Mouse (Mus musculus) bone marrow macrophage, adult 2 months (primary cell): ENCODE measurements around the gene Zfp784. TPM values are rescaled to one million over a fixed set of nuclear protein-coding genes. Genes with fewer than 3 reads are reported as not detected.

Source experiments
- H3K27ac ChIP-seq: 2 replicates; pipeline ENCODE4 v1.5.1; 2012; ENCODE audit warnings: low read depth, low read length; ENCODE audit not compliant: insufficient read depth
- H3K4me1 ChIP-seq: 2 replicates; pipeline ENCODE4 v1.6.1; 2012; ENCODE audit warnings: low read length; ENCODE audit not compliant: control insufficient read depth, insufficient read depth
- H3K4me3 ChIP-seq: 2 replicates; pipeline ENCODE4 v1.5.1; 2012; ENCODE audit warnings: mild to moderate bottlenecking, low read length, moderate library complexity; ENCODE audit not compliant: insufficient read depth
- CTCF ChIP-seq: IDR thresholded peaks from 2 replicates; pipeline ENCODE4 v1.5.1; 2012; ENCODE audit warnings: low read depth, mild to moderate bottlenecking, low read length, moderate library complexity
- POLR2A ChIP-seq: IDR thresholded peaks from 2 replicates; pipeline ENCODE4 v1.6.1; 2012; ENCODE audit warnings: mild to moderate bottlenecking, low read depth, low read length, borderline replicate concordance
- polyA plus RNA-seq: library from polyadenylated mRNA; stranded (reverse); fragments of >200 nt; gene quantifications from 2 replicates; pipeline ENCODE4 v1.2.4, GENCODE M21; 2012; ENCODE audit not compliant: missing spikeins, insufficient read depth, insufficient read length

Zfp784 gene
- polyA plus RNA-seq, 1 experiment: 3.8 TPM

DNA sequence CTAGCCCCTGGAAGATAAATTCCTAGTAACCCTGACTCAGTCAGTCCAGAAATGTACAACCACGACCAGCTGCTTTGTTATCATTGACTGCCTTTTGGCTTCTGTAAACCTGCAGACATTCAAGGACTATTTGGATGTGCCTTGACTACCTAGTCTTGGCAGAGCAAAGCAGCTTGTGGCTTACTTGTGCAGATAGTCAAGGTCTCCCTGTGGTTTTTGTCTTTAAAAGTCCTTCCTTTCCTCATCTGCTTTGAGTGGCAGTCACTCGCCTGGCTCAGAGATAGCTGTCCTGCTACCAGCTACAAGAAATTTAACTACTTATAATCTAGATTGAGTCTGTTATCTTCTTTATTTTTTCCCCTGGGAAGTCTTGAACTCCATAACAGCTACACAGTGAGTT is 6.7 kb upstream of the Zfp784 start:
- TF ChIP-seq CTCF (no peak), POLR2A (no peak)
- Histone ChIP-seq H3K27ac (no peak overlapping the region), H3K4me3 (no peak overlapping the region), H3K4me1 (no peaks in the 10 kb centered on the region)

DNA sequence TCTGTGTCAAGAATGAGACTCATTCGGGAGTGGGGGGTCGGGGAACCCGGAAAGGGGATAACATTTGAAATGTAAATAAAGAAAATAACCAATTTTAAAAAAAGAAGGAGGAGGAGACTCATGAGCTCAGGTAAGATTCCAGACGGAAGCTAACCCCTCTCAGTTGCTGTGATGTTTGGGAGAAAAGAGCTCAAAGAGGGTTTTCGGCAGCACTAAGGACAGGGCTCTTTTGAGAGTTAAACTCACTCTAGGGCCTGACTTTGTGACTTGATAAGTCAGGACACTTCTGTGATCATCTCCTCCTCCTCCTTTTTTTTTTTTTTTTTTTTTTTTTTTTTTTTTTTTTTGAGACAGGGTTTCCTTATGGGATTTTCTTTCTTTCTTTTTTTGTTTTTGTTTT is 694 bp upstream of the Zfp784 start:
- TF ChIP-seq CTCF (no peak), POLR2A (no peak)
- H3K27ac ChIP-seq: no peak overlapping the region

DNA sequence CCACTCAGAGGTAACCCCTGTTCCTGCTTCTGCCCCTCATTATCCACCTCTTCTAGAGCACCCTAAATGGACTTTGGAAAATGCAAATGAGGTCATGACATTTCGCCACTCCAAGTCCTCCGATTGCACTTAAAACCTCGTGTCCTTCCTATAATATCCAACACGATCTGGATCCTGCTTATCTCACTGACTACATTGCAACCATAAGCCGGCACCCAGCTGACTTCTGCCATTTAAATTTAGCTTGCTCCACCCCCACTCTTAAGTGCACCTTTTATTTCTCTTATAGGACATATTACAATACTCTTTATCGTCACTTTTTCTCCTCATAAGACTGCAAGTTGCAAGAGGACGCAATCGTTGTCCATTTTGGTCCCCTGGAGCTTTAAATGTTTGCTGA is 779 bp downstream of the Zfp784 start:
- H3K4me1 ChIP-seq: peaks cover 8% of the 10 kb centered on the region
- no peak overlapping the region for H3K27ac ChIP-seq
- TF ChIP-seq CTCF (no peak), POLR2A (no peak)
- H3K4me3 ChIP-seq: no peak overlapping the region

More for the DNA sequence above, 694 bp upstream of the Zfp784 start:
- H3K4me1 ChIP-seq: peaks cover 8% of the 10 kb centered on the region
- peak overlapping the region; percentile 72 for H3K4me3 ChIP-seq

DNA sequence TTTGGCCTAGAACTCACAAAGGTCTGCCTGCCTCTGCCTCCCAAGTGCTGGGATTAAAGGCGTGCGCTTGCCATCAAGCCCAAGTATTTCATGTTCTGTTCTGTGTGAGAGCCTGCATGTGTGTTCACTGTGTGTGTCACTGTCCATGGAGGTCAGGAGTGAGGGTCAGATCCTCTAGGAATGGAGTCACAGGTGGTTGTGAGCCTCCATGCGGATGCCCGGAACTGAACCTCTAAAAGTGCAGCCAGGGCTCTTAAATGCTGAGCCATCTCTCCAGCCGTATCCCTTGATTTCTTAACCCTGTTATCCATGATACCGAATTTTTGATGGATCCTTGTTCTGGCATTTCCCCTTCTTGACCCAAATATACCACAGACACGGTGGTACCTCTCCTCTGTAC is 1.2 kb downstream of the Zfp784 start:
- Histone ChIP-seq H3K27ac (no peak overlapping the region), H3K4me3 (no peak overlapping the region), H3K4me1 (peaks cover 8% of the 10 kb centered on the region)
- TF ChIP-seq CTCF (no peak), POLR2A (no peak)

DNA sequence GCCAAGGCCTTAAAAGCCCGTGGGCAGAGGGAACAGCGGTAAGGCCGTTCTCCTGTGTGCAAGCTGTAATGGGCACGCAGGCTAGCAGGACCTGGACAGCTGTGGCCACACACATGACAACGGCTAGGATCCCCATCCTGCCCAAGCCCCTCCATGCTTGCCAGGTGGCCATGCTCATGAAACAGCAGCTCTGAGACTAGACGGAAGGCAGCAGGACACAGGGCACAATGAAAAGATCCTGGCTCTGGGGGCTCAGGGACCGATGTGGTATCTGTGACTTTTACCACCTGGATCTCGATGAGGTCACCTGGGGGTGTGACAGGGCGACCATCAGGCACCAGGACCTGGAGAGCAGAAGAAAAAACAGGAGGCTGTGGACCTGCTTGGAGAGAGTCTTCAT is 2.1 kb downstream of the Zfp784 start:
- TF ChIP-seq CTCF (no peak), POLR2A (no peak)
- Histone ChIP-seq H3K4me3 (no peak overlapping the region), H3K27ac (no peak overlapping the region), H3K4me1 (peaks cover 8% of the 10 kb centered on the region)

DNA sequence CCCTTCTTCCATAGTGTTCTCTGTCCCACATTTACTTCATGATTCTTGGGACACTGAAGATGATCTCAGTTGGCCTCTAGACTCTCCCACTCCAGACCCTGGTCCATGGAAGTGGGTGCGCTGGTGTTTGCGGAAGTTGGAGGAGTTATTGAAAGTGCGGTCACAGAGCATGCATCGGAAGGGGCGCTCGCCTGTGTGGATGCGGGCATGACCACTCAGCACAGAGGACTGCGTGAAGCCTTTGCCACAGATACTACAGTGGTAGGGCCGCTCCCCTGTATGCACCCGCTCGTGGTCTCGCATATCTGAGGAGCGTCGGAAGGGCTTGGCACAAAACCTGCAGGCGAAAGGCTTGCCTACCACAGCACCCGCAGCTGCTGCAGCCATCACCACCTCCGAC is 2.6 kb downstream of the Zfp784 start:
- peaks cover 8% of the 10 kb centered on the region for H3K4me1 ChIP-seq
- H3K27ac ChIP-seq: no peak overlapping the region
- TF ChIP-seq CTCF (no peak), POLR2A (no peak)
- no peak overlapping the region for H3K4me3 ChIP-seq

DNA sequence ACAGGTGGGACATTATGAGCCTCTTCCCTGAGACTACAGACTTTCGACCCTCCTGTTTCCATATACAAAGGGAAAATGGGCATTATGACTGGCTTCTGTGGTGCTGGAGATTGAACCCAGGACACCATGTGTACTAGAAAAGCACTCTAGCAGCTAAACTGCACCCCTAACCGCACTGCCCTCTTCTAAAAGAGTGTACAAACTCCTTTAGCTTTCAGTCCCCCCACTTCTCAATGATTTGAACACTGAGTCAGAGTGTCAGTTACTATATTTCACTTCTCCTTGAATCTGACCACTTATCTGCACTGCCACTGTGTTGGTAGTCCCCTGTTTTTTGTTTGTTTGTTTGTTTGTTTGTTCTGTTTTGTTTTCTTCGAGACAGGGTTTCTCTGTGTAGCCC is 4.4 kb downstream of the Zfp784 start, which contains the start of gene 4632433K11Rik:
TSS of gene 4632433K11Rik (plus strand) at position 301 of the 400 bp plus-strand sequence.
- Histone ChIP-seq H3K4me3 (no peak within 1 kb of the TSS), H3K4me1 (peaks cover 4% of the 10 kb centered on the region), H3K27ac (no peak within 1 kb of the TSS)
- TF ChIP-seq CTCF (no peak), POLR2A (no peak)

DNA sequence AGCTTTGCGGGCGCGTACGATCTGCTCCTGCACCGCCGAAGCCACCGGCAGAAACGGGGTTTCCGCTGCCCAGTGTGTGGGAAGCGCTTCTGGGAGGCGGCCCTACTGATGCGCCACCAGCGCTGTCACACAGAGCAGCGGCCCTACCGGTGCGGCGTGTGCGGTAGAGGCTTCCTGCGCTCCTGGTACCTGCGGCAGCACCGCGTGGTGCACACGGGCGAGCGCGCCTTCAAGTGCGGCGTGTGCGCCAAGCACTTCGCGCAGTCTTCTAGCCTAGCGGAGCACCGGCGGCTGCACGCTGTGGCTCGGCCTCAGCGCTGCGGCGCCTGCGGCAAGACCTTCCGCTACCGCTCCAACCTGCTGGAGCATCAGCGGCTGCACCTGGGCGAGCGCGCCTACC is 6.8 kb downstream of the Zfp784 start:
- no peak for TF ChIP-seq POLR2A
- TF ChIP-seq CTCF: no peak
- no peak overlapping the region for H3K27ac ChIP-seq
- H3K4me3 ChIP-seq: no peak overlapping the region
- H3K4me1 ChIP-seq: no peaks in the 10 kb centered on the region

DNA sequence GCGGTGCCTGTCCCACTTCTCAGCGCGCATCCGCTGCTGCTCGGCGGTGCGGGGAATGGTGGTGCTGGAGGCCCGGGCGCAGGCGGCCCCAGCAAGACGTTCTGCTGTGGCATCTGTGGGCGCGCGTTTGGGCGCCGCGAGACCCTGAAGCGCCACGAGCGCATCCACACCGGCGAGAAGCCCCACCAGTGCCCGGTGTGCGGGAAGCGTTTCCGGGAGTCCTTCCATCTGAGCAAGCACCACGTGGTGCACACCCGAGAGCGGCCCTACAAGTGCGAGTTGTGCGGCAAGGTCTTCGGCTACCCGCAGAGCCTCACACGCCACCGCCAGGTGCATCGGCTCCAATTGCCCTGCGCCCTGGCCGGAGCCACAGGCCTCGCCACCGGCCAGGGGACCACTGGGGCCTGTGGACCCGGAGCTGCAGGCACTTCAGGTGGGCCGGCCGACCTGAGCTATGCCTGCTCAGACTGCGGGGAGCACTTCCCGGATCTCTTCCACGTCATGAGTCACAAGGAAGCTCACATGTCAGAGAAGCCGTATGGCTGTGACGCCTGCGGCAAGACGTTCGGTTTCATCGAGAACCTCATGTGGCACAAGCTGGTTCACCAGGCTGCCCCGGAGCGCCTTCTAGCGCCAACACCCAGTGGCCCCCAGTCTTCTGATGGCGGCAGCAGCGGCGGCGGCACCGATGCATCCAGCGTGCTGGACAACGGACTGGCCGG is 7.5 kb downstream of the Zfp784 start:
- Histone ChIP-seq H3K4me1 (no peaks in the 10 kb centered on the region), H3K4me3 (no peak overlapping the region), H3K27ac (no peak overlapping the region)
- TF ChIP-seq POLR2A: no peak
- TF ChIP-seq CTCF: no peak

DNA sequence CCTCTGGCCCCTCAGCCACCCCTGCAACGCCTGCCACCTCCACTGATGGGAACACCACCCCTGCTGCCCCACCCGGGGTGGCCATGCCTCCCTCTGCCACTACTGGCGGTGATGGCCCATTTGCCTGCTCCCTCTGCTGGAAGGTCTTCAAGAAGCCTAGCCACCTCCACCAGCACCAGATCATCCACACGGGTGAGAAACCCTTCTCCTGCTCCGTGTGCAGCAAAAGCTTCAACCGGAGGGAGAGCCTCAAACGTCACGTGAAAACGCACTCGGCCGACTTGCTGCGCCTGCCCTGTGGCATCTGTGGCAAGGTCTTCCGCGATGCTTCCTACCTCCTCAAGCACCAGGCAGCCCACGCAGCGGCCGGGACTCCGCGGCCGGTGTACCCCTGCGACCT is 8.3 kb downstream of the Zfp784 start:
- Histone ChIP-seq H3K27ac (no peak overlapping the region), H3K4me1 (no peaks in the 10 kb centered on the region), H3K4me3 (no peak overlapping the region)
- TF ChIP-seq POLR2A (no peak), CTCF (no peak)
